10 mouse cellular contexts compared by ENCODE assay signal in genomic region chr6:82753638-82754361, GRCm38 (mm10). TPM values are rescaled to one million over a fixed set of nuclear protein-coding genes. Genes with fewer than 3 reads are reported as not detected.
A peak's percentile ranks its signal among the peaks of the same experiment; 100 is the strongest.
DNase-seq lines count a peak whose midpoint lies in the region; ATAC-seq and TF ChIP-seq lines count a peak whose summit lies in the region.
"Had no signal": no experiment of that assay in that cellular context is flagged by ENCODE, and none has a peak within 500 bp of the region (broad histone marks: within the 10 kb centered on the region; RNA-seq: fewer than 3 reads in every experiment).

No protein-coding gene starts in this region.

- peak; percentile 24 for DNase-seq in liver
- DNase-seq in liver, embryonic 11.5 days (ENCODE audit: low spot score), result no peak
- DNase-seq in forebrain, postnatal 0 days, result no peak
- DNase-seq in hindbrain, postnatal 0 days (ENCODE audit: low spot score), result no peak

- 77% methylated on average over 14 of the region's 14 CpGs for WGBS in liver, embryonic 11.5 days
- 51% methylated on average over 14 of the region's 14 CpGs for WGBS in heart, embryonic 15.5 days
- 87% methylated on average over 14 of the region's 14 CpGs for WGBS in forebrain, postnatal 0 days
- WGBS in hindbrain, postnatal 0 days, result 87% methylated on average over 14 of the region's 14 CpGs

- no peak for TF ChIP-seq CTCF in forebrain, postnatal 0 days (IDR thresholded peaks at IDR 0.05; ENCODE audit: low read depth)
- TF ChIP-seq CTCF in hindbrain, postnatal 0 days (IDR thresholded peaks at IDR 0.05; ENCODE audit: low read depth), result no peak

- no peak overlapping the region for H3K27ac ChIP-seq in liver, embryonic 11.5 days (ENCODE audit: low read depth, low read length)
- H3K27ac ChIP-seq in brown adipose tissue, adult 24 weeks (replicated peaks; ENCODE audit: low read depth, low read length), result peak overlapping the region; percentile 75
- peak overlapping the region; percentile 81 for H3K27ac ChIP-seq in heart, embryonic 15.5 days
- H3K27ac ChIP-seq in forebrain, postnatal 0 days (ENCODE audit: low read depth, low read length), result no peak overlapping the region
- no peak overlapping the region for H3K27ac ChIP-seq in hindbrain, postnatal 0 days
- H3K27ac ChIP-seq: hindbrain, embryonic 12.5 days; limb, embryonic 12.5 days; midbrain, embryonic 12.5 days had no signal

- H3K4me1 ChIP-seq in liver, embryonic 11.5 days (replicated peaks; ENCODE audit: control insufficient read depth, insufficient read depth, low read length), result peaks cover 18% of the 10 kb centered on the region
- peaks cover 23% of the 10 kb centered on the region for H3K4me1 ChIP-seq in brown adipose tissue, adult 24 weeks (ENCODE audit: control insufficient read depth, insufficient read depth, insufficient read length, low read length)
- peaks cover 64% of the 10 kb centered on the region for H3K4me1 ChIP-seq in heart, embryonic 15.5 days (replicated peaks)
- H3K4me1 ChIP-seq in forebrain, postnatal 0 days (ENCODE audit: insufficient read depth), result no peaks in the 10 kb centered on the region
- no peaks in the 10 kb centered on the region for H3K4me1 ChIP-seq in hindbrain, postnatal 0 days (ENCODE audit: insufficient read depth, low read length)
- H3K4me1 ChIP-seq: hindbrain, embryonic 12.5 days; limb, embryonic 12.5 days; midbrain, embryonic 12.5 days had no signal

- no peak overlapping the region for H3K9ac ChIP-seq in liver, embryonic 11.5 days (ENCODE audit: low read depth, low read length)
- H3K9ac ChIP-seq in heart, embryonic 15.5 days, result no peak overlapping the region
- no peak overlapping the region for H3K9ac ChIP-seq in forebrain, postnatal 0 days
- no peak overlapping the region for H3K9ac ChIP-seq in hindbrain, postnatal 0 days (replicated peaks; ENCODE audit: low read length)
- H3K9ac ChIP-seq: hindbrain, embryonic 12.5 days; limb, embryonic 12.5 days; midbrain, embryonic 12.5 days had no signal

- H3K36me3 ChIP-seq in liver, embryonic 11.5 days (ENCODE audit: control insufficient read depth, insufficient read depth, low read length), result peaks cover 10% of the 10 kb centered on the region
- peaks cover 3% of the 10 kb centered on the region; the same call in 1 of the 2 replicates for H3K36me3 ChIP-seq in heart, embryonic 15.5 days
- H3K36me3 ChIP-seq in forebrain, postnatal 0 days (ENCODE audit: insufficient read depth), result no peaks in the 10 kb centered on the region
- no peaks in the 10 kb centered on the region for H3K36me3 ChIP-seq in hindbrain, postnatal 0 days (ENCODE audit: insufficient read depth, low read length)

- H3K27me3 ChIP-seq in liver, embryonic 11.5 days (replicated peaks; ENCODE audit: control insufficient read depth, insufficient read depth, low read length), result no peaks in the 10 kb centered on the region
- H3K27me3 ChIP-seq in heart, embryonic 15.5 days, result no peaks in the 10 kb centered on the region
- no peaks in the 10 kb centered on the region for H3K27me3 ChIP-seq in forebrain, postnatal 0 days (ENCODE audit: insufficient read depth, low read length)
- no peaks in the 10 kb centered on the region for H3K27me3 ChIP-seq in hindbrain, postnatal 0 days (ENCODE audit: insufficient read depth, low read length)
- H3K27me3 ChIP-seq: hindbrain, embryonic 12.5 days; limb, embryonic 12.5 days; midbrain, embryonic 12.5 days had no signal

- no peak overlapping the region for H3K4me2 ChIP-seq in liver, embryonic 11.5 days
- H3K4me2 ChIP-seq in heart, embryonic 15.5 days, result peak overlapping the region; percentile 16
- H3K4me2 ChIP-seq in forebrain, postnatal 0 days (ENCODE audit: low read depth), result no peak overlapping the region
- H3K4me2 ChIP-seq in hindbrain, postnatal 0 days (ENCODE audit: low read depth, low read length), result no peak overlapping the region
- H3K4me2 ChIP-seq: hindbrain, embryonic 12.5 days; limb, embryonic 12.5 days; midbrain, embryonic 12.5 days had no signal

- no peaks in the 10 kb centered on the region for H3K9me3 ChIP-seq in liver, embryonic 11.5 days (ENCODE audit: control insufficient read depth, low read length)
- H3K9me3 ChIP-seq in heart, embryonic 15.5 days (replicated peaks), result no peaks in the 10 kb centered on the region
- H3K9me3 ChIP-seq in forebrain, postnatal 0 days (ENCODE audit: low read length), result no peaks in the 10 kb centered on the region
- no peaks in the 10 kb centered on the region for H3K9me3 ChIP-seq in hindbrain, postnatal 0 days (ENCODE audit: low read length)
- H3K9me3 ChIP-seq: hindbrain, embryonic 12.5 days; limb, embryonic 12.5 days; midbrain, embryonic 12.5 days had no signal

- ATAC-seq in liver, embryonic 11.5 days (replicated peaks; ENCODE audit: low FRiP score), result no peak
- ATAC-seq in heart, embryonic 15.5 days (replicated peaks; ENCODE audit: insufficient number of reproducible peaks, insufficient read depth, low FRiP score, low read depth), result no peak; the same call in 1 of the 2 replicates
- peak; percentile 60; the same call in 1 of the 2 replicates for ATAC-seq in megakaryocyte-erythroid progenitor cell, adult 5-6 weeks (replicated peaks; ENCODE audit: low FRiP score, low TSS enrichment, poor library complexity, severe bottlenecking)
- ATAC-seq in forebrain, postnatal 0 days, result no peak
- ATAC-seq in hindbrain, postnatal 0 days, result no peak

- H3K4me3 ChIP-seq in liver, embryonic 11.5 days (ENCODE audit: low read depth, low read length), result no peak overlapping the region
- H3K4me3 ChIP-seq in brown adipose tissue, adult 24 weeks (ENCODE audit: insufficient read depth, low read depth, low read length), result no peak overlapping the region
- no peak overlapping the region for H3K4me3 ChIP-seq in heart, embryonic 15.5 days
- H3K4me3 ChIP-seq in forebrain, postnatal 0 days (ENCODE audit: low read depth, low read length), result no peak overlapping the region
- H3K4me3 ChIP-seq in hindbrain, postnatal 0 days (ENCODE audit: low read length), result no peak overlapping the region
- H3K4me3 ChIP-seq: hindbrain, embryonic 12.5 days; limb, embryonic 12.5 days; midbrain, embryonic 12.5 days had no signal

RNA-seq across cellular contexts. Expression of gene Hk2, which starts 20.5 kb away (rescaled TPM):
- 25.0 and 29.0 TPM in 2 replicates for polyA plus RNA-seq in liver, embryonic 11.5 days (2014; fragmentation: Nextera tagmentation; extraction: Ambion mirVana)
- 216 and 558 TPM in 2 replicates for polyA plus RNA-seq in brown adipose tissue, adult 24 weeks (2012; ENCODE audit: insufficient read depth, insufficient read length, missing spikeins)
- polyA plus RNA-seq in heart, embryonic 15.5 days (2015; fragmentation: Nextera tagmentation; extraction: Ambion mirVana), result 30.2 and 31.0 TPM in 2 replicates
- total RNA-seq in megakaryocyte-erythroid progenitor cell, adult 5-6 weeks (2014; fragmentation: Nextera tagmentation), result 1.4 and 6.8 TPM in 2 replicates
- 6.5 and 10.6 TPM in 2 replicates for total RNA-seq in megakaryocyte-erythroid progenitor cell, adult 5-6 weeks (2017)
- total RNA-seq in forebrain, postnatal 0 days (2014; rRNA removed), result 1.8 and 2.1 TPM in 2 replicates
- polyA plus RNA-seq in forebrain, postnatal 0 days (2015; fragmentation: Nextera tagmentation; extraction: Ambion mirVana), result 1.3 and 2.8 TPM in 2 replicates
- 6.0 and 13.0 TPM in 2 replicates for total RNA-seq in hindbrain, postnatal 0 days (2014; rRNA removed)
- 2.6 and 3.6 TPM in 2 replicates for polyA plus RNA-seq in hindbrain, postnatal 0 days (2015; fragmentation: Nextera tagmentation; extraction: Ambion mirVana)

RNA-seq across cellular contexts. Expression of gene Pole4, which starts 48.6 kb away (rescaled TPM):
- 106 and 108 TPM in 2 replicates for polyA plus RNA-seq in liver, embryonic 11.5 days (2014; fragmentation: Nextera tagmentation; extraction: Ambion mirVana)
- polyA plus RNA-seq in brown adipose tissue, adult 24 weeks (2012; ENCODE audit: insufficient read depth, insufficient read length, missing spikeins), result 61.9 and 64.7 TPM in 2 replicates
- polyA plus RNA-seq in heart, embryonic 15.5 days (2015; fragmentation: Nextera tagmentation; extraction: Ambion mirVana), result 78.0 and 81.7 TPM in 2 replicates
- 66.7 and 69.6 TPM in 2 replicates for total RNA-seq in megakaryocyte-erythroid progenitor cell, adult 5-6 weeks (2014; fragmentation: Nextera tagmentation)
- 38.8 and 41.2 TPM in 2 replicates for total RNA-seq in megakaryocyte-erythroid progenitor cell, adult 5-6 weeks (2017)
- 82.3 and 99.0 TPM in 2 replicates for total RNA-seq in forebrain, postnatal 0 days (2014; rRNA removed)
- 141 and 146 TPM in 2 replicates for polyA plus RNA-seq in forebrain, postnatal 0 days (2015; fragmentation: Nextera tagmentation; extraction: Ambion mirVana)
- total RNA-seq in hindbrain, postnatal 0 days (2014; rRNA removed), result 55.7 and 68.4 TPM in 2 replicates
- polyA plus RNA-seq in hindbrain, postnatal 0 days (2015; fragmentation: Nextera tagmentation; extraction: Ambion mirVana), result 136 and 142 TPM in 2 replicates

Comparison
In these comparisons a context has a peak if more than half of its experiments do, and no peak if none do; other contexts are left out.
1. H3K27ac ChIP-seq: peak in brown adipose tissue, adult 24 weeks (single experiment) and heart, embryonic 15.5 days (single experiment); none in liver, embryonic 11.5 days (single experiment), forebrain, postnatal 0 days (single experiment) and hindbrain, postnatal 0 days (single experiment).